Mouse (Mus musculus): ENCODE results near the gene Hmga1b. TPM values are rescaled to one million over a fixed set of nuclear protein-coding genes. Genes with fewer than 3 reads are reported as not detected.

The Hmga1b gene
- total RNA-seq, 2 experiments from 2014 or later: 10.9 to 12.0 TPM

DNA sequence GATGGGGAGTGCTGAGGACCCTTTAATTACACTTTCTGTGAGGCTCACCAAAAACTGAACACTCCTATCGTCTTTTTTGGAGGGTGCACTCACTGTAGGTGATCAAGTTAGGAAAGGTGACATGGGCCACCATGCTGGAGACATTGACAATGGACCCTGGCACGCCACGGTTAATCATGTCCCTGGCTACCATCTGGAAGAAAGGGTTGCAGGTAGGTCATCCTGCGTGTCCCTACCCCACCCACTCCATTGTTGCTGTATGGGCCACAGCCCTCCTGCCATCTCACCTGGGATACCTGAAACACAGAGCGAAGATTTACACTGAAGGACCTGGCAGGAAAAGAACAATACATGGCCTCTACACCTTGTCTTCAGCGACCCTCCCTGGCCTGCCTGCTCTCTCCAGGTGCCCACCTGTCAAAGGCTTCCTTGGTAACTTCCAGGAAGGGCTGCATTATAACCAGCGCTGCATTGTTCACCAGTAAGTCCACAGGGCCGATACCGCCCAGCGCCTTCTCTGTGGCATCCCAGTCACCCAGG lies 32.2 kb upstream of the Hmga1b start:
- no peak for ATAC-seq (replicated peaks; ENCODE audit: low FRiP score, low TSS enrichment, poor library complexity, severe bottlenecking)

DNA sequence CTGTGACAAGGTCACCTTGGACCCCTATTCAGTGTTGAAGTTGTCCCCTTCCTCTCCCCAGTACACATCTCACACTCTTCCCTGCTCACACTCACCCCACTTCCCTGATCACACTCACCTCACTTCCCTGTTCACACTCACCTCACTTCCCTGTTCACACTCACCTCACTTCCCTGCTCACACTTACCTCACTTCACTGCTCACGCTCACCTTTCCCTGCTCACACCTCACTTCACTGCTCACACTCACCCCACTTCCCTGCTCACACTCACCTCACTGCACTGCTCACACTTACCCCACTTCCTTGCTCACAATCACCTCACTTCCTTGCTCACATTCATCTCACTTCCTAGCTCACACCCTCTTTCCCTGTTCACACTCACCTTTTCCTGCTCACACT lies 31.2 kb upstream of the Hmga1b start:
- no peak for ATAC-seq (replicated peaks; ENCODE audit: low FRiP score, low TSS enrichment, poor library complexity, severe bottlenecking)

DNA sequence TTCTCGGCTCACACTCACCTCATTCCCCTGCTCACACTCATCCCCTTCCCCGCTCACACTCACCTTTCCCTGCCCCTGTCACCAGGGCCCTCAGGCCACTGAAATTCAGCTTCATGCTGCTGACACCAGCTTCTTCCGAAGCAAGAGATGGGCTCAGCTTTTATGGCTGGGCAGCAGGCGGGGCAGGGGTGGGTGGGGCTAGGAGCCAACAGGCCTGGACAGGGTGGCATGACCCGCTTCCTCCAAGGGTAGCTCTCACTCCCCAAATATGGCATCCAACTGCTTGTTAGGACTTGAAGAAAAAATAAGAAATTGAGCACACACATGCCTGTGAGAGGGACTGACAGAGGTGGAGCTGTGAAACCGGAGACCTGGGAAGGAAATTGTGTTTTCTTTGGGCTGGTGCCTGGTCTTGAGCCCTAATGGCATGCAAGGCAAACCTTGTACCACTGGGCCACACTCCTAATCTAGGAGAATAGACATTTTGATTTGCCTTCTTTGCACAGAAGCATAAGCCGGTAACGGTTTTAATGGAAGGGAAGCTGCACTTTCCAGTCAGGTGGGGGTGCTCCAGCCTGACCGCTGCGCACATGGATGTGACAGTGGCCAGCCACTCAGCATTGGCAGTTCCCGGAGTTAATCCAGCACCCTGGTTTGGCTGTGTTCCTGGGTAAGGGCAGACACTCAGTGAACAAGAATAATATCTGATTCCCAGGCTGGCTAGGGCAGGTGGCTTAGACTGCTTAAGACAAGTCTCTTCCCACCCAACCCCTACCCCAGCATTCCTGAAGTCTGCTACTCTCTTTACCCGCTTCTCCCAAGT lies 30.5 kb upstream of the Hmga1b start, which contains the start of gene Cbr2:
Gene Cbr2, minus strand, starts transcription at position 257 of the 823 bp plus-strand sequence.
- no peak for ATAC-seq (replicated peaks; ENCODE audit: low FRiP score, low TSS enrichment, poor library complexity, severe bottlenecking)

DNA sequence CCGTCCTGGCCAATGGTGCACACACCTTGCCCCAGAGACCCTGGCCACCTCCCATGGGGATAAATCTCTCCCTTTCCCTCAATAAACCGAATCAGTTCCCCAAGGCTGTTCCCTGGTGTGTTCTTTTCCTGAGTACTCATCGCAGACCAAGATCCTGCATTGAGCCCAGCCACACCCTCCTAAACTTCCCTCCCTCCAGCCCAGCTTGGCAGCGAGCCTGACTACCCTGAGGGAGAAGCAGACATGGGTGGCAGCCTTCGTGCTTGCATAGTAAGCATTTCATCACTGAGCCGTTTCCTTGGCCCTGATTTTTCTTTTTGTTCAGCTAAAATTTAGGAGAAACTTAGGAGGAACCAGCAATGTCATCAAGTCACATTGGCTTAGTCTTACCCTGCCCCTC lies 29.1 kb upstream of the Hmga1b start:
- ATAC-seq (replicated peaks; ENCODE audit: low FRiP score, low TSS enrichment, poor library complexity, severe bottlenecking): no peak

DNA sequence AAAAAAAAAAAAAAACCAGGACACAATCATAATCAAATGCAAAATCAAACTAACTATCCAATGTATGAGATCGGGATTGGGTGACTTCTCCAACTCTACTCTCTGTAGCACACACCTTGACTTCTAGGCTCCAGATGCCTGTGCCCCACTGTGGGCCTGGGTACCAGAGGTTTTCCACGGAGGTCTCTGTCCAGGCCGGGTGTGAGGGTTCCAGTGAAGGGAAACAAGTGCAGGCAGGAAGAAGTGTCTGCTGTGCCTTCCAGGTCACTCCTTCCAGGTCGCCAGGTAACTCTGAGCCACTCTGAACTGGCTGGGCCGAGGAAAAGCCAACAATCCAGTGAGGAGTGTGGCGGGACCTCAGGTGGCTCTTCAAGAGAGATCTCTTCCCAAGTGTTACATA lies 26.2 kb upstream of the Hmga1b start:
- no peak for ATAC-seq (replicated peaks; ENCODE audit: low FRiP score, low TSS enrichment, poor library complexity, severe bottlenecking)

DNA sequence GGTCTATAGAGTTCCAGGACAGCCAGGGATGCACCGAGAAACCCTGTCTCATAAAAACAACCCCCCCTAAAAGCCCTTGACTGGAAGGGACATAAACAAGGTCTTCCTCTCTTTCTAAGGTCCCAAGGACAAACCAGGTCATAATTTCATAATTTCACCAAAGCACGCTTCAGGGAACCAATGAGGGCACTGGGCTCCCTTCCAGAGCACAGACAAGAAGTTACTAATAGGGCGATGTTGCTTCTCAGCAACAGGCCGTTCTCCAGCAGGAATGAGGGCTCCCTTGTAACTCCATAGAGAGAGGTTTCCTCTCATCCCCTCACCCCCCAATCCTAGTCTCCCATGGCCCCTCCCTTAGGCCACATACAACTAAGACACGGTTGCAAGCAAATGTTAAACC lies 21.6 kb upstream of the Hmga1b start:
- ATAC-seq (replicated peaks; ENCODE audit: low FRiP score, low TSS enrichment, poor library complexity, severe bottlenecking): no peak

DNA sequence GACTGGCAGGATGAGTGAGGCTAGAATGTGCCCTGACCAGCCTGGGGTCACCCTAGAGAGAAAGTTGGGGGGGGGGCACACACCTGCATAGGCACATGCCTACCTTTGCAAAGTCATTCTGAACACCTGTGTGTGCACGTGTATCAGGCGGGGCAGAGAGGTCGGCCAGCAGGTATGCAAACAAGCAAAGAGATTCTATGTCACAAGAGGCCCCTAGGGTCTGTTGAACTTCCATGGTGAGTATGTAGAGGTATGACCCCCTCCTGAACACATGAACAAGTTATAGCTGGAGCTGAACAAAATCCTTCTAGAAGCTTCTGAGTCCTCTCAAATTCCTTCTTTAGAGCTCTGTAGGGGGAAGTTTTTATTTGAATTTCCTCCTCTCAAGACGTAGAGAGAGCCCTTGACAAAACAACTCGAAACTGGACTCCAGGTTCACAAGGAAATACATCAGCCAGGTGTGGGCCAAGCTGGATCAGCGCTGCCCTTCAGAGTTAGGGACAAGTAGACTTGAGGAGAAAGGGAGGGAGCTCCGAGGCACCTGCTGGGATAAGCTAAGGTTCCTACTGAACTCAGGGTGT lies 18.4 kb upstream of the Hmga1b start:
- no peak for ATAC-seq (replicated peaks; ENCODE audit: low FRiP score, low TSS enrichment, poor library complexity, severe bottlenecking)

DNA sequence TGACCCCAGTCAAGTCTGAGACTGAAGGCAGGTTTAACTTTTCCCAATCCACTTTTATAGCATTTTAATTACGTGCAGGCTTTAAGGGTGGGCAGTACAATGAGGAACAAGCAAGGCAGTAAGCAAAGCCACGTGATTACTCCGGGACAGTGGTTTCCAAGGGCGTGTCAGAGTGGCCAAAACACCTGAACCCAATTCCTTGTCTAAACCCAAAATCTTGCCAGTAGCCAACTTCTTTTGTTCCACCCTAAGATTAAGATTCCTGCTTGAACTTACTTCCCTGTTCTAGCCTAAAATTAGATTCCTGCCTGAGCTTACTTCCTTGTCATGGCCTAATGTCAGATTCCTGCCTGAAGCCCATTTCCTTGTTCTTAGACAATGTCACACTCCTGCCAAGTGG lies 14.6 kb upstream of the Hmga1b start:
- no peak for ATAC-seq (replicated peaks; ENCODE audit: low FRiP score, low TSS enrichment, poor library complexity, severe bottlenecking)

DNA sequence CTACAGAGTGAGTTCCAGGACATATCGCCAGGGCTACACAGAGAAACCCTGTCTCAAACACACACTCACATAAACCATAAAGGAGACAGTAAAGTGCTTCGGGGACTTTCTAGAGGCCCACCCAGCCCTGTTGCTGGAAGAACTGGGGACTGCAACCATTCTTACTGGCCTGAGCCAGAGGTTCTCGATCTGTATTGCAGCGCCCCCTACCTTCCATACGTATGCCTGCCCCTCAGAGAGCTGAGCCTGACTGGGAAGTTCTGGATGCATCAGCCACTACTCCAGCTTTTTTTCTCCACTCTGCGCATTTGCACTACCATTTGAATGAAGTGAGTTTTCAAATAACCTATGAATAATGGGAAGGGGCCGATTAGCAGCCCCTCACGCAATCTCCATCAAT lies 13.2 kb upstream of the Hmga1b start:
- peak; percentile 74 for ATAC-seq (replicated peaks; ENCODE audit: low FRiP score, low TSS enrichment, poor library complexity, severe bottlenecking)

DNA sequence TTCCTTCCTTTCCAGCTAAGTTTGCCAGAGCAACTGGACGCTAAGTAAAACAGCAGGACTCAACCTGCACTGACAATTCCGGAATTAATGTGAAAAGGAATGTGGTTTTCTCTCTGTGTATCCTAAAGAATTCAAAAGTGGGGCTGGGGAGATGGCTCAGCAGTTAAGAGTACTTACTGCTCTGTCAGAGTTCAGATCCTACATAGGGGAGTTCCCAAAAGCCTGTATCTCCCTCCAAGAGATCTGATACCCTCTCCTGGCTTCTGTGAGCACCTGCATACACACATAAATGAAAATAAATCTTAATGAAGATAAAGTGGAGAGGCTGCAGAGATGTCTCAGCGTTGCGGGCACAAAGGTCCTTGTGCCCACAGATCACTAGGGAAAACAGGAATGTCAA lies 11.0 kb upstream of the Hmga1b start:
- ATAC-seq (replicated peaks; ENCODE audit: low FRiP score, low TSS enrichment, poor library complexity, severe bottlenecking): no peak

DNA sequence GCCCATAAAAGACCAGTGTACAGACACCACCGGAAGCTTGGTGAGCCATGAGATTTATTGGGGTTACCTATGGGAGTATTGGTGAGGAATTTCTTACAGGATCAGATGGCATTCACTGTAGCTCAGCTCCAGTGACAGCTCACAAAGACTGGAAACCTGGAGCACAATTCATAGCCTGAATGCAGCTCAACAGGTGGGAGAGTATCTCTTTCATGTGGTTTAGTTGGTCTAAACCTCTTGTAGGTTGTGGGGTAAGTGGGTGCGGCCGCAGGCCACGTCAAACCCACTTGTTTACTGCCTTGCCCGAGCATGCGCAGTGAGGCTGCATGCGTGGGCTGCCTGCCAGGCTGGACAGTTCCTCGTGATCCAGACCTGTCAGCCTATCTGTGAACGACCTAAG lies 2.4 kb upstream of the Hmga1b start:
- ATAC-seq (replicated peaks; ENCODE audit: low FRiP score, low TSS enrichment, poor library complexity, severe bottlenecking): no peak

DNA sequence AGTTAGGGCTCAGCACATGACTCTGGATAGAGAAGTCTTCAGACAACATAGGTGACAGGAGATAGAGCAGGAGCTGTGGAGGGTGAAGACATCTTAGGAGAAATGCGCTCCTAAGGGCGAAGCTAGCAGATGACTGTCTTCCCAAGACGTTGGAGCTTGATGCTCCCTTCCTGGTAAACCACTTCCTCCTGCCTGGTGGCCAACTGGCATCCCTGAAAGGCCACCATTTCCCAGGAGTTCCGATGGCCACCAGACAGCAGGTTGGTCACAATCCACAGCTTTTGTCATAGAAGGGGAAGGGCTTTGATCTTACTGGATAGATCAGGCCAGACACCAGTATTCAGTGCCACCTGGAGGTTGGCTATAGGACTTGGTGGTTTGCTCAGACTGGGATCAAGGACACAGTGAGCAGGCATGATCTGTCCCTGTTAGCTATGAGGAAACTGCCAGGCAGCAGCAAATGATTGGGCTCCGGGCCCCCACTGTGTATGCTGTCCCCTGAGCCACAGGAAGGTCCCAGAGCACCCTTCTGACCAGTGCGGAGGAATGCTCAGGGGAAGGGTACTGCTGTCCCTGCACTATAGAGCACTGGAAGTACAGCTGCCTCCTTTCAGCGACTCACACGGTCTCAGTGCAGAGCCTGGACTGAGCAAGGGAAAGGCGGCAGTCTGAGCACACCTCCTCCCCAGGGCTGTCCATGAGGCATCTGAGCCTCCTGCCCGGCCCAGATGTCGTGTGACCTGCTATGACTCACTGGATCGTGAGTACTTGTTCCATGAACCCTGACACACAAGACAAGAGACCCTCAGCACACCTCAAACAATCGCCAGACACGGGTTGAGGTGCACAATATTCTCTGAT lies 553 bp upstream of the Hmga1b start:
- no peak for ATAC-seq (replicated peaks; ENCODE audit: low FRiP score, low TSS enrichment, poor library complexity, severe bottlenecking)

DNA sequence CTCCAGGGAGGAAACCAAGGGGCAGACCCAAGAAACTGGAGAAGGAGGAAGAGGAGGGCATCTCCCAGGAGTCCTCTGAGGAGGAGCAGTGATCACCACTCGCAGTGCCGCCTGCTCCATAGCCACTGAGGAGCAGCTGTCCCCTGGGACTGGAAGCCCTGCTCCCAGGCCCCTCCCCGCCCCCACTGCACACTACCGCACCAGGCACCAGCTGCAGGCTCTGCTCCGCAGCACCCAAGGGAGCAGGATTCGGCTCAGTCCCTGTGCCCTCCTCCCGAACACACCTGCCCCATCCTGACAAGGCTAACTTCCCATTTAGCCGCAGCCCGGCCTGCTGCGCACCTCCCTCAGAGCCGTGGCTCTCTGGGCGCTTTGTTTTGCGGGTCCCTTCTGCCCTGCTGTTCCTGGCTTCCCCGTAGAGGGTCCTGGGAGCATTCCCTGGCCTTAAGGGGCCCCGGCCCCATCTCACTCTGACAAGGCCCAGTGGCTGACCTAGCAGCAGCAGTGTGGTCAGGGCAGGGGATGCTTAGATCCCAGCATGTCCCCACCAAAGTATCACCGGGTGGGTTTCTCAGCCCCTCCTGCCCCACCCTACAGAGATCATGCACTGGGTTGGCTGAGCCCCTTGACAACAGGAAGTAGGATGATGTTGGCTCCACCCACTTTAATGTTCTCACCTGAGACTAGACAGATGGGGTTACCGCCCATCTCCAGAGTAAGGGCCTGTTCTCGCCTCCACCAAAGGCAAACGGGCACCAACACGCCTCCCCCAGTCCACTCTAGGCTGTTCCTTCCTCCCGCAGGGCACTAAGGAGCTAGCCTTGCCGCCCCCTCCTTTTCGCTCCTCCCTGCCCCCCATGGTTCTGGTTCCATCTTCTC lies 766 bp downstream of the Hmga1b start:
- peak; percentile 35; the same call in 1 of the 2 replicates for ATAC-seq (replicated peaks; ENCODE audit: low FRiP score, low TSS enrichment, poor library complexity, severe bottlenecking)

DNA sequence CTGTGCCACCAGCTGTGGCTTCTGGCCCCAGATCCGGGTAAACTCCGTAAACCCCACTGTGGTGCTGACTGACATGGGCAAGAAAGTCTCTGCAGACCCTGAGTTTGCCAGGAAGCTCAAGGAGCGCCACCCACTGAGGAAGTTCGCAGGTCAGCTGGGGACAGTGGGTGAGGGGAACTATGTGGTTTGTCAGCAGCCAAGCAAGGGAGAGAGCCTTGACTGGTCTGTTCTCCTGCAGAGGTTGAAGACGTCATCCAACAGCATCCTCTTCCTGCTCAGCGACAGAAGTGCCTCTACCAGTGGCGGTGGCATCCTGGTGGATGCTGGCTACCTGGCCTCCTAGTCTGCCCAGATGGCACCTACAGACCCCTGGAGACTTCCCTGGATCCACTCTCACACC lies 4.4 kb downstream of the Hmga1b start:
- peak; percentile 11; the same call in 1 of the 2 replicates for ATAC-seq (replicated peaks; ENCODE audit: low FRiP score, low TSS enrichment, poor library complexity, severe bottlenecking)

DNA sequence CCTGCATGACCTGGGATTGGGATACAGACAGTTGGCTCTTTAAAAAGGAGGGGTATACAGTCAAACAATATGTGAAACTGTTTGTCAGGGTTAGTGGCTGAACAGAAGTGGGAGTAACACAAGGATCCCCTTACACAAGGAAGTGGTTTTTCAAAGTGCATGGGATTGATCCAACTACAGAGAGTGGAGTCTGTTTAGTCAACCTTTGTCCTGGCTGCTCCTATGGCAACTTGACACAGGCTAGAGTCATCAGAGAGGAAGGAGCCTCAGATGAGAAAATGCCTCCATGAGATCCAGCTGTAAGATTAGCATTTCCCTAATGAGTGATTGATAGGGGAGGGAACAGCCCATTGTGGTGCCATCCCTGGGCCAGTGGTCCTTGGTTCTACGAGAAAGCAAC lies 5.6 kb downstream of the Hmga1b start:
- no peak for ATAC-seq (replicated peaks; ENCODE audit: low FRiP score, low TSS enrichment, poor library complexity, severe bottlenecking)

DNA sequence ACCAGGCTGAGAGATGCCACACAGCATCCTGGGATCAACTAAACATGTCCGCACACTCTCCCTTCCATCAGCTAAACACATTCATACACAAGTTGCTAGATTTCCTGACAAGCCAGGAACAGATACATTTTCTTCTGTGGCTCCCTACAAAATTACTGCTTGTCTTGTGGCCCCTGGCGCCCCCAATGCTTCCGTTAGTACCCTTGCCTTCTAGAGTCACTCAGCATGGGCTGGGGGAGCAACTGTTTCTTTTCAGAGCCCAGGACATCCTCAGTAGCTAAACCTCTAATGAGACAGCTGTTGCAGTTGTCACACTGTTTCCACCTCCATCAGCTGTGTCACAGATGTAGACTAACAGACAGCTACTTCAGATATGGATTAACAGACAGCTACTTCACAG lies 10.2 kb downstream of the Hmga1b start:
- ATAC-seq (replicated peaks; ENCODE audit: low FRiP score, low TSS enrichment, poor library complexity, severe bottlenecking): no peak

DNA sequence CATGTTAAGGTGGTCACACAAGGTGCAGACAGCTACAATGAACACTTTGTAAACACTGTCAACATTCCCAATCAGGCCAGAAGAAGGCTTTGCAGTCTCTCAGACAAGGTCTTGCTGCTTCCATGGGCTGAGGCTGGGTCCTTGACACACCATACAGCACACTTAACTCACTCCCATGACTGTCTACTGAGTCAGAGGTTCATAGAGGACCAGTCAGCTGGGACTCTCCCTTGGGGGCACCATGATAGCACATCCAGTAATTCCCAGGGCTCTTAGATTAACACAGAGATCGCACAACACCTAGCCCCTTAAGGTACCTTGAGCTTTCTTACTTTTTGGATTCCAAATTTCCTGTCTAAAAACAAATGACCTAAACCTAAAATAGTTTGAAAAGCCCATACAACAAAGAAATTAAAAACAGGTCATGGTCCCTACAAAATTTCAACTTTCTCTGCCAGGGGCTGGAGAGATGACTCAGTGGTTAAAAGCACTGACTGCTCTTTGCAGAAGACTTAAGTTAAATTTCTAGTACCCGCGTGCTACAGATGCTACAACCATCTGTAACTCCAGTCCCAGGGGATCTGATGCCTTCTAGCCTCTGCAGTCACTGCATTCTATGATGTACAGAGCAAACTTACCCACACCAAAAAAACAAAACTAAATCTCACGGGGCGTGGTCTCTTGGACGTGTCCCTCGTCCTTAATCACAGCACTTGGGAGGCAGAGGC lies 11.0 kb downstream of the Hmga1b start:
- no peak for ATAC-seq (replicated peaks; ENCODE audit: low FRiP score, low TSS enrichment, poor library complexity, severe bottlenecking)

DNA sequence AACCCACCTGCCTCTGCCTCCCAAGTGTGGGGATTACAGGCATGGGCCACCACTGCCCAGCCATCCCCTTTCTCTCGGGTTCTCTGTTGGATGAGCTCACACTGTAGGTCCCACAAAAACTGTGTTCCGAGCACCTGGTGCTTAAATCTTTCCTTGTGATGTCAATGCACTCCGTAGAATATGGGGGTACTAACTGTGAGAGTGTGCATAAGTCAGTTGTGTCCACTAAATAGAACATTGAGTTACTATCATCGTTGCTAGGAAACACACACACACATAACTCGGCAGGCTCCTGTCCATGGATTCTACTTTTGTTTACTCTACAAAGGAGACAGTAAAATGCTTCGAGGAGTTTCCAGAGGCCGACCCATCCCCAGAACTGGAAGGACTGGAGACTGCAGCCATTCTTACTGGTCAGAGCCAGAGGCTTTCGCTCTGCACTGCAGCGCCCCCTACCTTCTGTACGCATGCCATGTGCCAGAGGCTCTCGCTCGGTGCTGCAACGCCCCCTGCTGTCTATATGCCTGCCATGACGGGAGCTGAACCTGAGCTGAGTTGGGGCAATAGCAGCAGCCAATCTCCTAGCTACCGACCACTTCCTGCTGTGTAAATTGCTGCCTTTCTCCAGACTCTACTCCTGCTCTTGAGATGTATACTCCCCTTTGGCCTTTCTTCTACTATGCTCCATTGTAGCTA lies 13.3 kb downstream of the Hmga1b start:
- peak; percentile 94 for ATAC-seq (replicated peaks; ENCODE audit: low FRiP score, low TSS enrichment, poor library complexity, severe bottlenecking)

All from megakaryocyte-erythroid progenitor cell, adult 5-6 weeks (primary cell).